Comparison of ENCODE assay signal across 20 mouse cellular contexts in the genomic region with DNA sequence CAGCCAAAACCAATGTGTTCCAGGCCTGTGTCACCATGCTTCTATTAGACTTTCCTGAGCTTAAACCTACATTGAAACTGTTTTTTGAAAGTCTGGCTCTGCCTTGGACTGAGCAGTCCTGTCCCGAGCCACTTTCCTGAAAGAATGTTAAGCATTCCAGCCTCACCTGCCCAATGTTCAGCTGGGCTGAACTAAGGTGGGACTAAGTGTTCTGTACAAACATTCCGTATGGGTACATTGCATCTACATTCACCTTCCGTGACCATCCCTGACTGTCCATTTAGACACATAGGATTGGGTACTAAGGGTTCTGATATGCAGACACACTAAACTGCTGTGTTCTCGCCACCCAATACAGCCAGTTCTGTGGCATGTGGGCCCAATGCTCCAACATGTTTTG.
"Had no signal": no experiment of that assay in that cellular context is flagged by ENCODE, and none has a peak within 500 bp of the region (broad histone marks: within the 10 kb centered on the region; RNA-seq: fewer than 3 reads in every experiment).

No protein-coding gene starts in this region.

- H3K36me3 ChIP-seq: kidney, embryonic 15.5 days; limb, embryonic 10.5 days; limb, embryonic 13.5 days; liver, embryonic 12.5 days; liver, embryonic 15.5 days had no signal

- ATAC-seq: inflammation-experienced regulatory T-cells, adult 6 months; intestine, embryonic 16.5 days; liver, embryonic 12.5 days had no signal

- H3K4me3 ChIP-seq: kidney, embryonic 15.5 days; layer of hippocampus, adult 2 months; limb, embryonic 10.5 days; limb, embryonic 13.5 days; liver, embryonic 12.5 days; liver, embryonic 15.5 days had no signal

- H3K4me2 ChIP-seq: kidney, embryonic 15.5 days; limb, embryonic 13.5 days; liver, embryonic 12.5 days; liver, embryonic 15.5 days; lung, embryonic 14.5 days; midbrain, embryonic 11.5 days had no signal

- H3K9me3 ChIP-seq: kidney, embryonic 15.5 days; limb, embryonic 10.5 days; limb, embryonic 13.5 days; liver, embryonic 12.5 days; liver, embryonic 15.5 days had no signal

- H3K4me1 ChIP-seq: kidney, embryonic 15.5 days; limb, embryonic 10.5 days; limb, embryonic 13.5 days; liver, embryonic 12.5 days; liver, embryonic 15.5 days had no signal

- H3K9ac ChIP-seq: kidney, embryonic 15.5 days; limb, embryonic 13.5 days; liver, embryonic 12.5 days; liver, embryonic 15.5 days; lung, embryonic 14.5 days had no signal

- H3K27me3 ChIP-seq: kidney, embryonic 15.5 days; limb, embryonic 13.5 days; liver, embryonic 12.5 days; liver, embryonic 15.5 days had no signal

- DNase-seq: kidney, adult 18-20 months; kidney, postnatal 10 days; layer of hippocampus, adult 9-11 months; liver; lung, embryonic 14.5 days; right cerebral cortex, postnatal 14 days; right cerebral cortex, postnatal 4 days; thymus, adult 2 months; thymus, postnatal 14 days; thymus, postnatal 4 days had no signal

- H3K27ac ChIP-seq: kidney, embryonic 15.5 days; layer of hippocampus, adult 2 months; limb, embryonic 10.5 days; limb, embryonic 13.5 days; liver, embryonic 12.5 days; liver, embryonic 15.5 days; stomach, postnatal 0 days had no signal
